Mouse (Mus musculus) cerebellum, postnatal 36 days (tissue): ENCODE measurements at regions not wholly inside any gene's neighbourhood (a gene's known extent, or its start where the extent isn't known, plus 50 kb on each side); places are given as distances from the start of the nearest gene placed in this dataset.
A peak's percentile ranks its signal among the peaks of the same experiment; 100 is the strongest.

Experiments used
- DNase-seq, 2 experiments: peaks; one replicate each; pipeline ENCODE4 v3.0.0; 2021 to 2022; ENCODE audit warnings: mixed read lengths in 2 of 2

DNA sequence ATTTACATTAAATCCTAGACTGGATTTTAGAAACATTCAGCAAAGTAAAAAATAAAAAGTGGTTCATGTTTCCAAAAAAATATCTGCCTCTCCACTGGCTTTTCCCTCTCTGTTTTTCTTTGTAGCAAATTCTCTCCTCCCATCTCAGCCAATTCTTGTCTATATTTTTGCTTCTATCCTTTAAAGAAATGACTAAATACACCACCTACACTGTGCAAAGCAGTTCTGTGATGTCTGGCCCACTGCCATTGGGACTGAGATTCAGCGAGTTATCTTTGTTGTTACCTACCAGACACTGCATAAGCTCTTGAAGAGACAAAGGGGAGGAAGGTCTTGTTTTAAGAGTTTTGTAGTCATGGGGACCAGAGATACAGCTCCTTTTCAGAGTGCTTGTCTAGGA, 835.8 kb upstream of the Klhl29 start:
- no peak for DNase-seq

DNA sequence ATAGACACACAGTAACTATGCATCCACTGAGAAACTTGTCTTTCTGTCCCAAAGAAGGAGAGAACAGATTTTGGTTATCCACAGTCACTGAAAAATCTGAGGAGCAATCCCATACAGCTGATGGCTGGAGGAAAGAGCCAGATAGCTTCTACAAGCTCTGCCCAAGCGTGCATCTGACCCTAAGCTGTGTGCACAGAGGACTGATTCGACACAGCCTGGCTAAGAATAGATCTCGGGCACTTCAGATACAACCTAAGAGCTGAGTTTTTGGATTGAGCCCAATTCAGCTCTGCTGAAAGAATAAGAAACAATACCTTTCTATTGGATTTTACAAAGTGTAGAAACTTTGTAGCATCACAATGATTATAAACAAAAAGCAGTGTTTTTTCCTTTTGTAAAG, 813.8 kb upstream of the Klhl29 start:
- DNase-seq = no peak

DNA sequence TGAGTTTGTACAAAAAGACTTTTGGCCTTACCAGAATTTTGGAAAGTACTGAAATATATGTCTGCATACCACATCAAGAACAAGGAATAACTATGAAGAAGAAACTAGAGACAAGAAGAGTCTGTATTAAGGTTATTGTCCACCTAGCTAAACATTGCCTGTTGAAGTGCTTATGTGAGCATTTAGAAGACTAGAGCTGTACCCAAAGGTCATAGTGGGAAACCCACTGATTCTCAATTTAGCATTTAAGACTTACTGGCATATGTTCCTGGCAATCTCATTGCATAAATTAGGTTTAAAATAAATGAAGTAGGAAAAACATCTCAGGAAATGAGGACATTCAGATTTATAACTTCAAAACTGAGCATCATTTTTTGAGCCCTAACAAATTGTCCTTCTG, 793.3 kb upstream of the Klhl29 start:
- DNase-seq = no peak

DNA sequence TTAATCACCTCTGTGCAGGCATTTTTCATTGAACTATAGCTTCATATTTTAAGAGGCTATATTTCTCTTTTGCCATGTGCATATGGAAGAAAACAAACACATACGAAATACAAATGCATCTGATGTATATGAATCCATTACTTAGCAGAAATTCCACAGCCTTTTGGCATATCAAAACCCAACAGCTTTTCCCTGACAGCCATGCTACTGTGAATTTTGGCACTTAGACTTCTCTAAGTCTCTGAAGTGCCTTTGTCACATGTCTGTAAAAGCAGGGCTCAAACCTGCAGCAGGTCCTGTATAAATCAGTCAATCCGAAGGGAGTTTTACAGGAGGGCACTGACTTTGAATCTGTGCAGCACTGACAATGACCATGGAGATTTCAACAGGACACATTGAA, 778.8 kb upstream of the Klhl29 start:
- DNase-seq = no peak

DNA sequence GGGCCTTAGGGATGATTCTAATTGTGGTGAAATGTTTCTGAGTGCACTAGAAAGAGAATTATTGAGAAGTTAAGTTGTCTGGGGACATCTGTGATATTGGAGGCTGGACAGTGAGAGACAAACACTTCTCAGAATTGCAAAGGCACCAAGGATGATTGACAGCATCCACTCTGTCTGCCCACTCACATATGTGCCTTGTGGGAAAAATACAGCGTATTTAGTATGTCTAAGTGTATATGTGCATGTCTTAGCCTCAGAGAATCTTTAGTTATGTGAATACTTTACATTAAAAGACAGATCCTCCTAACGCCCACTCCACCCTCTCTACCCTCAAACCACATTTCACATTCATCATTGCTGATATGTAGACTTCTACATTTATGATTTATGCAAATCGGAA, 776.0 kb upstream of the Klhl29 start:
- DNase-seq = no peak

DNA sequence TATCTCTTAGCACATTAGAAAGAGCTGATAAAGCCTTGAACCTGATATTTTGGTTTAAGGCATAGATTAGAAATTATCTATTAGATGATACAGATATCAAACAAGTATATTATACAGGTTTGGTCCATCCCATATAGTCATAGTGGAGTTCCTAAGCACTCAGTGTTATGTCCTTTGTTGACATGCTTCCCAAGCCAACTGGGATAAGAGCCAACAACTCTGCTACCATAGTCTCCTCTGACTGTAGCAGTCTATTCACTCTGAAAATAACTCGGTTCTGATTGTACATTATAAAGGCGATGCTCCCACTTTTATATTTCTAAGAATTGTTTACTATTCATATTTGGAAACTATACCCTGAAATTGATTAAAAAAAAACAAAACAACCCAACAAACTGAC, 757.0 kb upstream of the Klhl29 start:
- DNase-seq = peak in 1 of 2 experiments; percentile 3

DNA sequence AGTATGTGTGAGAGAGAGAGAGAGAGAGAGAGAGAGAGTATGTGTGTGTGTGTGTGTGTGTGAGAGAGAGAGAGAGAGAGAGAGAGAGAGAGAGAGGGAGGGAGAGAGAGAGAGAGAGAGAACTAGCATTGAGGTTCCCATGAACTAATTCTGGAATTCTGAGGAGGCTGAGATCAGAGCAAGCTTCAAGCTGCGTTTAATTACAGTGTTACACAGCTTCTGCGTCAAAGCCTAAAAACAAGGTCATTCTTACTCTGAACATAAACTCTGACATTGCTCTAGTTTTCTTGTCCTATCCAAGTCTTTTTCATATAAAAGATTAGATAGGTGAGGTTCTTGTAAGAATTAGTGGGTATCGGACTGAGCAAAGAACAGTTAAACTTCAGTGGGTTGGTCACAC, 744.1 kb upstream of the Klhl29 start:
- DNase-seq = no peak

DNA sequence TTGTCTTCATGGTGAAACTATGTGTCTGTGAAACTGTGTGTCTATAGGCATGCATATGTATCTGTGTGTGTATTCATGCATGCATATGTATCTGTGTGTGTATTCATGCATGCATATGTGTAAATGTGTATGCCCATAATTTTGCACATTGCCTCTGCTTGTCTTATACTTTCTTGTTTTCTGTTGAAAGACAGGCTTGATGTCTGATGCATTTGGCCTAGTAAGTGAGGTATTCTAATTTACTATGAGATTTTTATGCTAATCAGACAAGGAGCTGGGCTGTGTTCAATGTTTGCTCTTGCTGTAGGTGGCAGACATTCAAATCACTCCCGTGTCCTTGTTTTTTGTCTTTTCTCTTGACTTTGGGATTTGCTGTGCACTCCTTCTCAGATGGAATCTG, 739.8 kb upstream of the Klhl29 start:
- DNase-seq = no peak

DNA sequence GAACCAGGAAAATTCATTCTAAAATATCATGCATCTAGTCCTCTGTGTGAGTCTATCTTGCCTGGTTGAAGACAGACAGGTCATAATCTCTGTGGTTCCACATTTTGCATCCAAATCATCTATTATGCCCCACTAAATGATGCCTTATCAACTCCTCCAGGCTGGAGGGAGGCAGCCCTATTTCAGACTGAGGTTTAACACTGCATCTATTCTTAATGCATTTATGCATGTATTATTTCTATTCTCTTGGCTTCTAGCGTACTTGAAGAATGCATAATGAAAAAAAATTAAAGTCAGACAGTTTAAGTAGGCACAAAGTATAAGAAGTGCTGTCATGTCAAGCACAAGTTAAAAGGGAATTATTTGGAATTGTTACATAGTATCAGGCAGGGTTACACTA, 721.8 kb upstream of the Klhl29 start:
- DNase-seq = no peak

DNA sequence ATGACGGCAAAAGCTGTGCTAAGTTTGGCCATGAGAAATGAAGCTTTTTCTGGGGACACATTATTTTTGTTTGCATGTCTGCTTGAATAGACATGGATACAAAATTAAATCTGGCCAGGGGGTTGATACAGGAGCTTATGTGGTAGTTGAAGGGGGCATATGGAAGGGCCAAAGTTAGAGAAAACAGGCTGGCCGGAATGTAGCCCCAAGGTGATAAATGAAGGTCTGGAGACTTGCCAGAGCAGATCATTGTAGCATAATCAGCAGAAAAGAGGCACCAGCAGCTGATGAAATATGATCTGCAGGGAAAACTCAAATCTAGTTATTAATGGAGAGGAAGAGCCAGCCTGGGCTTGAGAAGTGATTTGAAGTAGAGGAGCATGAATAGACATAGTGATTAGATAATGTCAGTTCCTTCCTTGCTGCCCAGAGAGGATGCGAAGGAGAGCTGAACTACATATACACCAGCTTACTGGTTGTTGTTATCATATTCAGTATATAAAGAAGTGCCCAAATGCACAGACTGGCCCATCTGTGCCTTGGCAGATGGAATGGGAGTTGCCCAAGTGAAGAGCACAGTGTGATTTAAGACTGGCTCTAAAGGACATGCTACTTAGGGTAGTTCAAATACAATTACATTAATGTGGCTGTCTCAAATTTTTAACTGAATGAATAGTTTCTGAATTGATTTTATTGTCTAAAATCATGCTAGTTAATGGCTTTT, 712.3 kb upstream of the Klhl29 start:
- peak; percentile 25 to 36 for DNase-seq

DNA sequence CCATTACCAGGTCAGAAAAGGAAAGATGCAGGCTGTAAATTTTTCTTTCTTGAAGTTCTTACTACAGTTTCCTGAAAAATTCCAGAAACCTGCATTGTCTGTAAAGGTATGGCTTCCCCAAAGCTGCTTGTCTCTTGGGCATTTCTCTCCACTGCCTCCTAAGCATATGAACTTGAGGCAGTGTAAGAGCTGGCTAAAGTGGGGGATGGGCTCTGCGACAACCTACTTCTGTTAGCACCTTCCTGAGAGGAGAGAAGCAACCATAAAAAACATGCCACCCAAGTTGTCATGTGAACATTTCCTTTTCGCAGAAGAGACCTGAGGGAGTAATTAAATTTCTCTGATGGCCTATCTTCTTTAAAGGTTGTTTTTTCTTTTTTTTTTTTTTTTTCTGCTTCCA, 711.6 kb upstream of the Klhl29 start:
- DNase-seq = no peak

DNA sequence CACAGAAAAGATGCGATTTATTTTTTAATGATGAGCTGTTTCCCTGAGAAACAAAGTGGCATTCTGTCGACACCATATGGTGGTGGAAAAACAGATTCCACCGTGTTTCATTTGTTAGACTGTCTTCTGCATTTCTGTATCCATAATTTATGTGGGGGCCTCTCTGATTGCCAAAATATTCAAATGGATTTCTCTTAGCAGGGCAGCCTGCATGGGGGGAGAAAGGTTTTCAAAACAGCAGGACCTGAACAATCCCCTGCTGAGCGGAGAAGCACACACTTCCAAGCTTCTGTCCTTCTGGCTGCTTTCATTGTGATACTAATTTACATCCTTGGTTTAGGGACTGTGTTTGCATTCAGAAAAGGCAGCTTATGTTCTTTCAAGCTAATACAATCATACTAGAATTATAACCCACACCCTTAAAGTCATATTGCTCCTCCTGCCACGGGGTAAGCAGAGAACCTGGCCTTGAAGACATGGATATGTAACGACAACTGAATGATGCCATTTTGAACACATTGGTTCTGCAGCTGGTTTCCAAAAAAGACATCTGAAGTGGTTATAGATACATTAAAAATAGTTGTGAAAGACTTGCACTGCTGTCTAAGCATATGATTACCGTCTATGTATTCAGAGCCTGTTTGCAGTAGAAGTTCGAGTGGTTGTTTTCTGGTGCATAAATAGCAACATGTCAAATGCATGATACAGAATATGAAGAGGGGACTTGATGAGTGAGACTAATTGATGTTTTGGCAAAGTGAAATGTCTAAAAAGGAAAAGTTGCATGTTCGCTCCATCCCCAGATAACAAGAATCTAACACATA, 671.6 kb upstream of the Klhl29 start:
- peak; percentile 60 to 67 for DNase-seq

DNA sequence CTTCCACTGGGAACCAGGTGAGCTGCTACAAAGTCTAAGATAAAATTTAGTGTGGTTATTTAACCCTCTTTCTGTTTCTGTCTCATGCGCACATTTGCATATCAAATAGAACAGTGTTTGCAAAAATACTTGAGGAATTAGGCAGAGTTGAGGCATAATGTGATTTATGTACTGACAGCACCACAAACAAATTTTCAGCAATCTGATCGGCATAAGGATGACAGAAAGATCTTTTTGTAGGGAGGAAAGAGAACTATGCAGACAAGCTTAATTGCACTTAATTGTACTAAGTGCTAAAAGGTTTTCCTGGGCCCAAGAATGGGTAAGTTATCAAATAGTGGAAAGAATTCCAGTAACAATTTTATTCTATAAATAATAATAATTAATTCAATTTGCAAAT, 670.6 kb upstream of the Klhl29 start:
- no peak for DNase-seq

DNA sequence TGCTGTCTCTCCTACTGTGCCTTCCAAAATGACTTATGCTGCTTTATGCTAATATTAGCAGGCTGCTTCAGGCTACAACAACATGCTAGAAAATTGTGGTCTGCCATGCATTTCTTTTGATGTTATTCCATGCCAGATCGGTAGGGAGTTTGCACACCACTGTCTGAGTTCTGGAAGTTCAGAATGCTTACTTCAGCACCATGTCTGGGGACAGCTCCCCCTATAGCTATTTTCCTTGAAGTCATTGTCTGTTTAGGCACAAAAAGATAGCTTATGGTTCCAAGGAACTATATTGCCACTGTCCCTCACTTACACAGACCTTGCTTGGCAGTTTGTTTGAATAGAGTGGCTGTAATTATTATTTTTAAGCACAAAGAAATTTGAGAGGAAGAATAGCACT, 666.8 kb upstream of the Klhl29 start:
- no peak for DNase-seq

DNA sequence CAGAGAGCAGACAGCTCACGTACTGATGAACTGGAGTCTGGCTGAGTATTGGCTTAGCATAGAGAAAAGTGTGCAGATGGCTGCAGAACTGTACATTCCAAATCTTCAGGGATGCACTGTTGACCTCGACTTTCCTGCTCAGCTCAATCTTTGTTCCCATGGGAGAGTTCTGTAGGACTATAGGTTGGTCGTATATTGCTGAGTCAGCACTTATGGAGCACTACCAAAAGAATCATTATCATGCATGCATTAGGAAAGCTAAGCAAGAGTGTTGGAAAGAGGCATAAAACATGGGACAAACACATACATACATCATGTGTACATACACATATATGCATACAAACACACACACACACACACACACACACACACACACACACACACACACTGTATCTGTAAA, 648.6 kb upstream of the Klhl29 start:
- no peak for DNase-seq

DNA sequence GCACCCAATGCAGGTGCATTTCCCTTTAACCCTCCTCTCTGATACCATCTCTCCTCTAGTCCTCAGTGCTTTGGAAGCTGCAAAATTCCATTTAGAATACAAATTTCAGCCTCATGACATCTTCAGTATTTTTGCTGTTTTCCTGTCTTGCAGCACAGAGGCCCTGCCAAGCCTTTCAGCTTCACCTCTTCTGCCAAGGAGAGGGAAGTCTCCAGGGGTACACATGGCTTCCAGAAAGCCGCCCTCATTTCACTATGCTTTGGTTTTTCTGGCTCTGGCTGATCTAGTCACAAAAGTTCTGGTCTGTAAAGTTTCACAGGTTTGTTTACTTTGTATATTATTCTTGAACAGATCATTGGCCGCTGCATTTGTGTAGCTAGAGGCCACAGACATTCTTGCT, 647.0 kb upstream of the Klhl29 start:
- DNase-seq = no peak

DNA sequence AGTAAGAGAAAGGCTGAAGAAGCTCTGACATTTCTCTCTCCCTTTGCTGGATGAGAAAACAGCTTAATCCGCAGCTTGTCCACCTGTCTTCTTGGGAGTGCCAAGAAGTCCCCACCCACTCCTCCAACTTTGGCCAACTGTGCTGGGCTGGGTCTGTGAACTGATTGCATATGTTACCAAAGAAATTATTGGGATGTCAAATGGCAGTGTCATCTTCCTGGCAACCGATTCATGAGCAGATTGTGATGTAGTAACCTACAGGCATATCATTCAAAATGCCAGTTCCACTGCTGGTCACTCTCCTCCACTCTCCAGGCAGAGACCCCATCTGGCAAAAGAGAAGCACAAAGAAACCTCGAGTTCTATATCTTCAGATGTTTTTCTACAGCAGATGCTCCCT, 625.5 kb upstream of the Klhl29 start:
- peak; percentile 37 to 41 for DNase-seq

DNA sequence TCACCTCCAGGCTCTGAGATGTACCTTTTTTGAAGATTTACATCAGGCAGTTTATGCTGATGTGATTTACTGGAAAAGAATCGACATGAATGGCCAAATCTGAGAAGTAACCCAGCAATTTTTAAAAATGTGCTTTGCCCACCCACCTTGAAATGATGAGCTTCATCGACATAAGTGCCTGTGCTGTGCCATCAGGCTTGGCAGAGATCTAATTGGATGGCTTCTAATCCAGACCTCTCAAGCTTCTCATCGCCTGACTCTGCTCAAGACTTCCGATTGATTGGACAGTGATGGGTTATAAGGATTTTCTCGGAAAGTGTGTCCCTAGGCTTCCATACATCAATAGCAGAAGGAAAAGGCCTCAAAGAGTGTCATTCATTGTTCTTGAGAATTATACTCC, 621.9 kb upstream of the Klhl29 start:
- DNase-seq = no peak

DNA sequence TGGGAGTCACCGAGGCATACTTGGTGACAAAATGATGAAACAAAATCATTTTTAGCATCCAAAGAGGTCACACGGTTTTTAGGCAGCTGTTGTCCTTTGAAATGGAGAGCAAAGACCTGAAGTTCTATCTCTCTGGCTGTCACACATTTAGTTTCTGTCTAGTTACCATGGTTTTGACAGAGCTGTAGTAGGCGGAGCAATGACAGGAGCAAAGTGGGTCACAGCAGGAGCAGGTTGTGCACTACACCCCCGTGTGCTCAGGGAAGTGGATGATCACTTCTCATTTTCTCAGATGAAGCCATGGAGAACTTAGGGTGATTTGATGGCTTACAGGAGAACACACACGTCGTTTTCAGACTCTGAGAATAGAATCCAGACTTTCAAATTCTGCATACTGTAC, 621.2 kb upstream of the Klhl29 start:
- DNase-seq = no peak

DNA sequence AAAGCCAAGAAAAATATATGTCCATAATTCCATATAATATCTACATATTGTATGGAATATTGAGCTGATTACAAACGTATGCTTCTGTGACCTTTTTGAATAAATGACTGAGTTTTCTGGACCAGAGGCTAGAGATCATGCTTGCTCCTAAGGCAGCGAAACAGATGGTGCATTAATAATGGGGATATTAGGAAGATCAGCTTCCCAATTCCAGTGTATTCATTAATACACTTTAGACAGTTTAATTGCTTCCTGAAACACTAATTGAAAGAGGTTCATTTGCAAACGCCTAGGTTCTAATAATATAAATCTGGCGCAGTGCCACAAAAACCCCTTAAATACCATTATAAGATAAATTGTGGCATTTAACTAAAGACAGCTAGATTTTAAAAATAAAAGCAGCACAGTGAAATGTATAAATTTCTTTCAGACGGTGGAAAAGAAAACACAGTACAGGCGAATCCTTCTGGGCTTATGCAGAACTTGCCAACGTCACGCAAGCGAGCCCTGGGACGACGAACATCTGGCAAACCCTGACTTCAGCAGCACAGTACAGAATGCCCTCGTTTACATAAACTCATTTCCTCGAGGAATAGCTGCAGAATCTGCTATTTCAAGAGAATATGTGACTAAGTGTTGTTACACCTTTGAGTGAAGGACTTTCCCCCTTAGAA, 608.6 kb upstream of the Klhl29 start:
- DNase-seq = no peak

DNA sequence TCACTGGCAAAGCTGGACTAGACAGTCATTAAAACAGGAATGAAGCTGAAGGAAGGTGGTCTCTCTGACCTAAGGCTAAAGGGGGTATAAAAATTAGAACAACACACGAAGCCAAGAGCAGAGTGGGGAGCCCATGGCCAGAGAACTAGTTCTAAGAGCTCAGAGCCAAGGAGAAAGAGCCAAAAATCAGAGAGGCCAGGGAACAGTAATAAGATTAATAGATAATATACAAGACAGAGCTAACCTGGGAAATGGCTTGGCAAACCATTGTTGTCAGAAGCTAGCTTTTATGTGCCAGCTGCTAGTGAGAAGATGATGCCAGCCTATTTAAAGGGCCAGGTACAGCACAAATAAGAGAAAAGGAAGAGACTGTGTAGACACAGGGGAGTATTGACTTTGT, 606.6 kb upstream of the Klhl29 start:
- DNase-seq = no peak

DNA sequence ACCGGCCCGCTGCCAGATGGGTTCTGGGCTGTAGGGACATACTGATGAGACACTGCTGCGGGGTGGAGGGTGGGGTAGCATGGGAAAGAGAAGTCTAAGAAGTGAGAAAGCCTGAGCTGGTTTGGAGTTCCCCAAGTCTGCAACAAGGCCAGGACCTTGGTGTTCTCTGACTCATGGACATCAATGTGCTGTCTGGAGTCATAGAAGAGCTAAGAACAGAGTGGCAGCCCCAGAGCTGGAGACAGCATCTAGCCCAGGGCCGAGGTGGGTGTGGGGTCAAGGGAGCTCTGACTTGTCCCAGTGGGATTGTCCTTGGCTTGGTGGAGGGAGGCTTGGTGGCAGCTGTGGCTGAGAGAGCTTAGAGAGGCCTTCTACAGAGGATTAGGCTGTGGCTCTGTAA, 600.4 kb upstream of the Klhl29 start:
- no peak for DNase-seq

DNA sequence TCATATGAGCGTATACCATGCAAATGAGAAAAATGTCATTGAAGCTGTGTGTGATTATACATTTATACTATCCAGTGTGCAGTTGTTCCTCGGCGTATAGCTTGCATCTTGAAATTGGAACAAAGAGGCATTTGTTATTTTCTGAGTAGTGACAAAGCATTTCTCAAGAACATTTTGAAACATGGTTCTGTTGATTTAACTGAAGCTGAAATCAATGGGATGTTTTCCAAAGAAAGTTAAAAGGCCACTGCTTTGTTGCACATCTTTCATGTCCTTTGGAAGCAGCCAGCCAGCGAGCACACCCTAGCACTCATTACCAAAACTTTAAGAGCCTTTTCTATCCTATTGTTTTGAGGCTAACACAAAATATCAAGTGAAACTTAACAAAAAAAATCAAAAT, 594.1 kb upstream of the Klhl29 start:
- no peak for DNase-seq

DNA sequence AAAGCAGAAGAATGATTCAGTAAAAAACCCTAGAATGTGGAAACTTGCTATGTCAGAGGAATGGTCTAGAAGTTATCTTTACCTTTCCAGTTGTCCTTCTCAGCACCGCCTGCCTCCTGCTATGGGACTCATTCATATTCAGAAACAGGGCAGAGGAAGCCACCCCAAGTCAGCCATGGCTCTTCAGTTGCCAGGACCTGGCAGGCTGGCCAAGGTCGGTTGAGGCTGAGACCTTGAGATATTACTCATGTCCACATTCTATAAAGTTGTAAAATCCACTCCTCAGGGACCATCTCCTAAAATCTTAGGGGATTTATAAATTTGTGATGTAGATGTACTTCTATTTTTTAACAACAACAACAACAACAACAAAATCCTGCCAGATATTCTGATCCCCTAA, 580.7 kb upstream of the Klhl29 start:
- no peak for DNase-seq
